Mouse (Mus musculus): Measurements from ENCODE around the gene Ccar1. TPM values are rescaled to one million over a fixed set of nuclear protein-coding genes. Genes with fewer than 3 reads are reported as not detected.

Ccar1 gene
- polyA plus RNA-seq, 1 experiment from 2014 or later, result 156 TPM

DNA sequence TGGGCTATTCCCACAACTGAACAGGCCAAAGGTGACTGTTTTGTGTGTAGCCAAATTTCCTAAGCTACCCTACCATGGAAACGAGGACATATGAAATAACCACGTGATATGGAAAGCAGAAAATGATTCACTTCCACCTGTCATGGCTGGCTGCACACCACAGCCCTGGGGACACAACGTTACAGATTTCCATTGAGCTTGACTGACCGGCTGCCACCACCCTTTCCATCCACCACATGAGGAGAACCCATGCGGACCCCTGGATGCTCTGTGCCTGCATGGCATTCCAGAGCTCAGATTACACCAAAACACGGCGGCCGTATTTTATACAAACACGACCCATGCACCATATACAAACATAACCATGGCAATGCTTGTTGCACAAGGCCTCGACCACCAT is 78.6 kb downstream of the Ccar1 start:
- Histone ChIP-seq H3K9me3 (replicated peaks) (0 out of 2 replicates have a peak, but pooled peaks cover 6% of the 10 kb centered on the region), H3K27ac (replicated peaks) (no peak overlapping the region), H3K4me1 (no peaks in the 10 kb centered on the region), H3K4me3 (no peak overlapping the region), H3K27me3 (ENCODE audit: low read depth, poor library complexity, severe bottlenecking) (no peaks in the 10 kb centered on the region), H3K36me3 (no peaks in the 10 kb centered on the region)
- WGBS, result 85% methylated on average over 10 of the region's 10 CpGs
- no peak for DNase-seq (ENCODE audit: low spot score)

- H3K4me1 ChIP-seq, result no peaks in the 10 kb centered on the region
- no peak overlapping the region for H3K27ac ChIP-seq (replicated peaks)
- 82% methylated on average over 4 of the region's 4 CpGs for WGBS
- DNase-seq (ENCODE audit: low spot score), result no peak
- H3K4me3 ChIP-seq, result no peak overlapping the region
- H3K36me3 ChIP-seq, result no peaks in the 10 kb centered on the region
- H3K27me3 ChIP-seq (ENCODE audit: low read depth, poor library complexity, severe bottlenecking), result no peaks in the 10 kb centered on the region
- no peaks in the 10 kb centered on the region for H3K9me3 ChIP-seq (replicated peaks)
These were observed 88.5 kb downstream of the Ccar1 start for GRCm38 (mm10) chr10:62703579-62703978.

GRCm38 (mm10) chr10:62702436-62702835 is 89.7 kb downstream of the Ccar1 start:
- H3K4me3 ChIP-seq, result no peak overlapping the region
- no peak for DNase-seq (ENCODE audit: low spot score)
- H3K9me3 ChIP-seq (replicated peaks), result no peaks in the 10 kb centered on the region
- H3K27ac ChIP-seq (replicated peaks), result no peak overlapping the region
- H3K27me3 ChIP-seq (ENCODE audit: low read depth, poor library complexity, severe bottlenecking), result no peaks in the 10 kb centered on the region
- WGBS, result 86% methylated on average over 4 of the region's 4 CpGs
- no peaks in the 10 kb centered on the region for H3K4me1 ChIP-seq
- no peaks in the 10 kb centered on the region for H3K36me3 ChIP-seq

Other genes starting within 250 kb of the Ccar1 start
- 39.5 and 44.7 TPM in 2 replicates for gene Kif1bp, start 213.8 kb downstream of the Ccar1 start, polyA plus RNA-seq (2016; fragmentation: Nextera tagmentation; extraction: Ambion mirVana)
- gene Ddx21, start 190.0 kb downstream of the Ccar1 start, polyA plus RNA-seq (2016; fragmentation: Nextera tagmentation; extraction: Ambion mirVana), result 30.0 and 32.8 TPM in 2 replicates
- gene Ddx50, start 141.1 kb downstream of the Ccar1 start, polyA plus RNA-seq (2016; fragmentation: Nextera tagmentation; extraction: Ambion mirVana), result 104 and 111 TPM in 2 replicates
- 2.3 and 3.1 TPM in 2 replicates for gene Stox1, start 66.2 kb downstream of the Ccar1 start, polyA plus RNA-seq (2016; fragmentation: Nextera tagmentation; extraction: Ambion mirVana)
- 24.8 and 31.3 TPM in 2 replicates for gene Tet1, start 116.7 kb upstream of the Ccar1 start, polyA plus RNA-seq (2016; fragmentation: Nextera tagmentation; extraction: Ambion mirVana)
- 8.5 and 9.4 TPM in 2 replicates for gene Slc25a16, start 128.3 kb upstream of the Ccar1 start, polyA plus RNA-seq (2016; fragmentation: Nextera tagmentation; extraction: Ambion mirVana)
- gene Dna2, start 154.7 kb upstream of the Ccar1 start, polyA plus RNA-seq (2016; fragmentation: Nextera tagmentation; extraction: Ambion mirVana), result 28.7 and 31.9 TPM in 2 replicates
- gene Rufy2, start 187.9 kb upstream of the Ccar1 start, polyA plus RNA-seq (2016; fragmentation: Nextera tagmentation; extraction: Ambion mirVana), result 24.9 and 25.3 TPM in 2 replicates
- gene Hnrnph3, start 231.9 kb upstream of the Ccar1 start, polyA plus RNA-seq (2016; fragmentation: Nextera tagmentation; extraction: Ambion mirVana), result 215 and 228 TPM in 2 replicates
- gene Pbld2, start 232.0 kb upstream of the Ccar1 start, polyA plus RNA-seq (2016; fragmentation: Nextera tagmentation; extraction: Ambion mirVana), result 0.89 and 1.1 TPM in 2 replicates